Mouse (Mus musculus): ENCODE data around the gene Syne2. TPM values are rescaled to one million over a fixed set of nuclear protein-coding genes. Genes with fewer than 3 reads are reported as not detected.
"Not testable (repeated sequence)": the region's sequence is repeated elsewhere in the genome, so short reads cannot be mapped to it uniquely, and the experiment has no call there.

The Syne2 gene
- polyA plus RNA-seq, 1 experiment from 2014 or later, result 137 TPM

DNA sequence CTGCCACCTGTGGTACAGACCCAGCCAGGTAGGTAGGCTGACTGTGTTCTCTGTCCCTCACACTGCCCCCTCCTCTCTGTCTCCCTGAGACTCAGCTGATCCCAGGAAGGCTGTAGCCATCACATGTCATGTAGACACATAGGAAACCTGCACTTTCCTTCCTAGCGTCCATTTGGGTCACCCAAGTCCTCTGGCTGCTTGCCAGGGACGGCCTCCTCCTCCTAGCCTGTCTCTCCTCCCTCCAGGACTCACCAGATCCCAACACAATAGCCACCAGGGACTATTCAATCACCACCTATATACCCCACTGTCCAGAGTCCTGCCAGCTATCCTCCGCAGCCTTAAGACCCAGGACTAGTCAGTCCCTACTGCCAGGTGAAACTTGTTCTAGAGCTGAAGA is 293.1 kb downstream of the Syne2 start:
- H3K9me3 ChIP-seq (replicated peaks), result no peaks in the 10 kb centered on the region
- H3K4me1 ChIP-seq, result no peaks in the 10 kb centered on the region
- H3K9ac ChIP-seq, result no peak overlapping the region
- no peak overlapping the region for H3K27ac ChIP-seq
- H3K4me3 ChIP-seq, result no peak overlapping the region
- no peaks in the 10 kb centered on the region for H3K27me3 ChIP-seq
- H3K4me2 ChIP-seq, result no peak overlapping the region
- 79% methylated on average over 3 of the region's 3 CpGs for WGBS
- no peak for ATAC-seq
- peaks cover 57% of the 10 kb centered on the region for H3K36me3 ChIP-seq (ENCODE audit: poor library complexity, severe bottlenecking)

- ATAC-seq, result no peak
Measured at GRCm38 (mm10) chr12:76116577-76116976, 298.6 kb downstream of the Syne2 start.

DNA sequence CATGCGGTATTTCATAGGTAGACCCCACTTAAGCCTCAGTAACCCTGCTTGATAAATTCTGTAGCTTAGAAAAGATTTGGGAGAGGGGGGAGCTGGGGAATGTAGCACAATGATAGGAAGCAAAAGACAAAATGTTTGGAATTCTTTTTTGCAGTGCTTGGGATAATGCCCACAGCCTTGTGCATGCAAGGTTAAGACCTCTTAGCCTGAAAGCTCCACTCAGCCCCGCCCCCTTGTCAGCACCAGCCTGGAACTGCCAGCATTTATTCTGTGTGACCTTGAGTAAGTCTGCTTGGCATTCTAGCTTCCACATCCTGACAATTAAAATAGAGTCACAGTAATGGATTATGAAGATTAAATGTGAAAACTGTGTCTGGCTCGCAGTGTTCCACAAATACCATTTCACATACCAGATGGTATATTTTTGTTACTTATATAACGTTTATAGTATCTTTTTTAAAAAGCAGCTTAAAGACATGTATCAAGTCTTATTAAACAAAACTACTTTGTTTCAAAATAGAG is 299.8 kb downstream of the Syne2 start:
- Histone ChIP-seq H3K4me1 (no peaks in the 10 kb centered on the region), H3K9ac (no peak overlapping the region), H3K4me3 (no peak overlapping the region), H3K27ac (no peak overlapping the region), H3K36me3 (ENCODE audit: poor library complexity, severe bottlenecking) (peaks cover under 1% of the 10 kb centered on the region; the same call in 1 of the 2 replicates), H3K4me2 (no peak overlapping the region), H3K9me3 (replicated peaks) (no peaks in the 10 kb centered on the region), H3K27me3 (no peaks in the 10 kb centered on the region)
- WGBS, result 72% methylated on average over 4 of the region's 4 CpGs
- ATAC-seq, result no peak

More at GRCm38 (mm10) chr12:76116577-76116976, 298.6 kb downstream of the Syne2 start:
- Histone ChIP-seq H3K36me3 (ENCODE audit: poor library complexity, severe bottlenecking) (peaks cover 7% of the 10 kb centered on the region), H3K9me3 (replicated peaks) (no peaks in the 10 kb centered on the region), H3K27me3 (no peaks in the 10 kb centered on the region), H3K4me3 (no peak overlapping the region), H3K4me1 (no peaks in the 10 kb centered on the region), H3K27ac (no peak overlapping the region), H3K4me2 (no peak overlapping the region), H3K9ac (no peak overlapping the region)
- WGBS, result 84% methylated on average over 4 of the region's 4 CpGs

DNA sequence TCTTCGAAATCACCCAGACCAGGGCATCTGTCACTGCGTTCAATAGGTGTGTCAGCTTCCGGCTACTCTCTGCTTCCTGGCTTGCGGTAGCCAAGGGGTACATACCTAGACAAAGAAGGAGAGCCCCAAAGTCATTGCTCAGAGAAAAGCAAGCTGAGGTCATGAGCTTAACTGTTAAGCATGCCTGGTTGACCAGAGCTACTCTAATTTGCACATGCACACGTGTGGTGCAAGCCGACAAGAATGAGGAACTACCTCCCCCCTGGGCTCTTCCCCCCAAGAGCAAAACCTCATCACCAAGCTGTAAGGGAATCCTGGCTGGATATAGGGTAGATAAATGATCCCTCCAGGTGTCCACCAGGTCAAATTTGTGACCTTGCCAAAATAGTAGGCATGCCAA is 305.3 kb downstream of the Syne2 start:
- WGBS, result 94% methylated on average over 6 of the region's 6 CpGs
- Histone ChIP-seq H3K4me1 (no peaks in the 10 kb centered on the region), H3K27ac (no peak overlapping the region), H3K4me3 (no peak overlapping the region), H3K27me3 (no peaks in the 10 kb centered on the region), H3K4me2 (no peak overlapping the region), H3K9me3 (replicated peaks) (no peaks in the 10 kb centered on the region), H3K9ac (no peak overlapping the region), H3K36me3 (ENCODE audit: poor library complexity, severe bottlenecking) (no peaks in the 10 kb centered on the region)
- ATAC-seq, result no peak

DNA sequence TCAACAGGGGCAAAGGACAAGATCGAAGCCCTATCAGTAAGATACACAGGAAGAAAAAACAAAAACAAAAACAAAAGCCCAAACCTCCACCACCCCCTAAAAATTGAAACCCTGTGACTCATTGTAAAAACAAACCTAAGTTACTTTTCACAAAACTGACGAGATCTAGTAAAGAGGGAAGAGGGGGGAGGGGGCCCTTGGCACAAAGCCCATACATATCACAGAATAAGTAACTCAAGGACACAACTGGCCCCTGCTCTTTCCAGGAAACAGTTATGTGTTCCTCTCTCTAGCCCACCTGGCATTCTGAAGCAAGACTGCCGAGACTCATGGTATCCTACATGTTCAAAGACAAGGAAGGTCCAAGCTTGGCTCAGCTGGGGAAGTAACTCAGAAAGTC is 310.4 kb downstream of the Syne2 start:
- WGBS, result 73% methylated on average over 3 of the region's 3 CpGs
- Histone ChIP-seq H3K9ac (no peak overlapping the region), H3K27me3 (no peaks in the 10 kb centered on the region), H3K27ac (no peak overlapping the region), H3K4me2 (no peak overlapping the region), H3K36me3 (ENCODE audit: poor library complexity, severe bottlenecking) (no peaks in the 10 kb centered on the region), H3K4me1 (0 out of 2 replicates have a peak, but pooled peaks cover 2% of the 10 kb centered on the region), H3K4me3 (no peak overlapping the region), H3K9me3 (replicated peaks) (no peaks in the 10 kb centered on the region)
- no peak for ATAC-seq

DNA sequence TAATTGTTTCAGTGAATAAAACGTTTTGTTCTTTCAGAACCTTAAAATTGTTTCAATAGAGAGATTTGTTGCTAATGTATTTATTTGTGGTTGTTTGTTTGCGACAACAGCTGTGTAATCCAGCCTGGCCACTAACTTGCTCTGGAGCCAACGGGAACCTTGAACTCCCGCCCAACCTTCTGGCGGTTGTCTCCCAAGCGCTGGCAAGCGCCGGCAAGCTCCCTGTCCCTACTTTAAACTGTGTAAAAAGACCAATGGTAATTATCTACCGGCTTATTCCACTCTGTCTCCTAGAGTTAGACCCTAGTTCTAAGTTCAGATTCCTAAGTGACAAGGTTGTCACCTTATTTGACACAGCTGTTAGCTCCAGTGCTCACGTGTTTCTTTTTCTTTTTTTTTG is 310.9 kb downstream of the Syne2 start:
- 0 out of 2 replicates have a peak, but pooled peaks cover 2% of the 10 kb centered on the region for H3K4me1 ChIP-seq
- no peak overlapping the region for H3K4me3 ChIP-seq
- 88% methylated on average over 10 of the region's 10 CpGs for WGBS
- no peak overlapping the region for H3K4me2 ChIP-seq
- H3K36me3 ChIP-seq (ENCODE audit: poor library complexity, severe bottlenecking), result no peaks in the 10 kb centered on the region
- H3K9me3 ChIP-seq (replicated peaks), result no peaks in the 10 kb centered on the region
- ATAC-seq, result no peak
- H3K27ac ChIP-seq, result no peak overlapping the region
- H3K9ac ChIP-seq, result no peak overlapping the region
- no peaks in the 10 kb centered on the region for H3K27me3 ChIP-seq

GRCm38 (mm10) chr12:76130281-76130680 is 312.3 kb downstream of the Syne2 start:
- 23% methylated on average over 4 of the region's 4 CpGs for WGBS
- no peaks in the 10 kb centered on the region for H3K27me3 ChIP-seq
- H3K36me3 ChIP-seq (ENCODE audit: poor library complexity, severe bottlenecking), result no peaks in the 10 kb centered on the region
- no peak overlapping the region for H3K9ac ChIP-seq
- no peak for ATAC-seq
- H3K9me3 ChIP-seq (replicated peaks), result no peaks in the 10 kb centered on the region
- no peak overlapping the region for H3K27ac ChIP-seq
- peaks cover 6% of the 10 kb centered on the region; the same call in 1 of the 2 replicates for H3K4me1 ChIP-seq
- no peak overlapping the region for H3K4me3 ChIP-seq
- no peak overlapping the region for H3K4me2 ChIP-seq

DNA sequence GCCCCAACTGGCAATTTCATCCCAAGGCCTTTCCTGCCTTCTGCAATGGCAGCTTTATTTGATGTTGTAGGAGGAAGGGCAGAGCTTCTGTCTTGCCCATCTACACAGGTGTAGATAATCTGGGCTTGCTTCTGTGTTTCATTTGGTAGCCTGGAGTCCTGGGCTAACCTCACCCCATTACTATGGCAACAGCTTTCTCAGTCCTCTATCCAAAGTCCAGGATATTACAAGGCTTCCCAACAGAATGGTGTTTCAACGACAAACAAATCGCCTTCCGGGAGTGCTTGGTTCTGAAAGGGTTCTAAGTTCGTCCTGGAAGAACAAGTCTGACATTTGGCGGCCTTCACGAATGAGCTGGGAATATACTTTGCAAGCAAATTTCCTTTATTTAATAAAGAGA is 313.0 kb downstream of the Syne2 start:
- no peak for ATAC-seq
- 86% methylated on average over 6 of the region's 6 CpGs for WGBS
- no peak overlapping the region for H3K27ac ChIP-seq

GRCm38 (mm10) chr12:76132591-76132990 is 314.7 kb downstream of the Syne2 start:
- 85% methylated on average over 4 of the region's 4 CpGs for WGBS
- ATAC-seq, result no peak
- no peaks in the 10 kb centered on the region for H3K27me3 ChIP-seq

More for the DNA sequence above, 313.0 kb downstream of the Syne2 start:
- H3K4me1 ChIP-seq, result peaks cover 9% of the 10 kb centered on the region; the same call in 1 of the 2 replicates
- H3K4me3 ChIP-seq, result no peak overlapping the region
- H3K9ac ChIP-seq, result no peak overlapping the region
- no peaks in the 10 kb centered on the region for H3K27me3 ChIP-seq
- no peaks in the 10 kb centered on the region for H3K9me3 ChIP-seq (replicated peaks)
- H3K36me3 ChIP-seq (ENCODE audit: poor library complexity, severe bottlenecking), result no peaks in the 10 kb centered on the region
- no peak overlapping the region for H3K4me2 ChIP-seq

DNA sequence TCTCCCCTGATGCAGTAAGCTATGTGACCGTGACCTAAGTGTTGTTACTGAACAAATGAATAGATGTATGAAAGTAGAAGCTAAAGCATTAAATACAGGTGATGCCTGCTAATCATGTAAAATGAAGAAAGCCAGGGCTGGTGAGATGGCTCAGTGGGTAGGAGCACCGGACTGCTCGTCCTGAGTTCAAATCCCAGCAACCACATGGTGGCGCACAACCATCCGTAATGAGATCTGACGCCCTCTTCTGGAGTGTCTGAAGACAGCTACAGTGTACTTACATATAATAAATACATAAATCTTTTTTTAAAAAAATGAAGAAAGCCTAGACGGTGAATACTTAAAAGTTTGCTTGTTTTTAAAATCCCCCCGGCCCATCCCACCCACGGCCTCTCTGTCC is 315.1 kb downstream of the Syne2 start:
- not testable (repeated sequence) for H3K9ac ChIP-seq; H3K4me2 ChIP-seq; H3K27ac ChIP-seq; ATAC-seq; H3K27me3 ChIP-seq; H3K4me3 ChIP-seq; H3K36me3 ChIP-seq (ENCODE audit: poor library complexity, severe bottlenecking); H3K9me3 ChIP-seq (replicated peaks)
- WGBS, result 85% methylated on average over 9 of the region's 9 CpGs
- peaks cover 21% of the 10 kb centered on the region; the same call in 1 of the 2 replicates for H3K4me1 ChIP-seq

More at GRCm38 (mm10) chr12:76132591-76132990, 314.7 kb downstream of the Syne2 start:
- Histone ChIP-seq H3K9me3 (replicated peaks) (no peaks in the 10 kb centered on the region), H3K9ac (no peak overlapping the region), H3K4me2 (no peak overlapping the region), H3K27ac (no peak overlapping the region), H3K4me1 (peaks cover 21% of the 10 kb centered on the region; the same call in 1 of the 2 replicates), H3K36me3 (ENCODE audit: poor library complexity, severe bottlenecking) (no peaks in the 10 kb centered on the region), H3K4me3 (no peak overlapping the region)

GRCm38 (mm10) chr12:76136701-76137100 is 318.8 kb downstream of the Syne2 start:
- Histone ChIP-seq H3K36me3 (ENCODE audit: poor library complexity, severe bottlenecking) (no peaks in the 10 kb centered on the region), H3K9ac (no peak overlapping the region), H3K4me1 (peaks cover 19% of the 10 kb centered on the region; the same call in 1 of the 2 replicates), H3K4me2 (peak overlapping the region; percentile 23; the same call in 1 of the 2 replicates), H3K9me3 (replicated peaks) (no peaks in the 10 kb centered on the region), H3K27ac (no peak overlapping the region), H3K4me3 (no peak overlapping the region), H3K27me3 (no peaks in the 10 kb centered on the region)
- WGBS, result 23% methylated on average over 6 of the region's 6 CpGs
- peak; percentile 36; the same call in 1 of the 2 replicates for ATAC-seq

DNA sequence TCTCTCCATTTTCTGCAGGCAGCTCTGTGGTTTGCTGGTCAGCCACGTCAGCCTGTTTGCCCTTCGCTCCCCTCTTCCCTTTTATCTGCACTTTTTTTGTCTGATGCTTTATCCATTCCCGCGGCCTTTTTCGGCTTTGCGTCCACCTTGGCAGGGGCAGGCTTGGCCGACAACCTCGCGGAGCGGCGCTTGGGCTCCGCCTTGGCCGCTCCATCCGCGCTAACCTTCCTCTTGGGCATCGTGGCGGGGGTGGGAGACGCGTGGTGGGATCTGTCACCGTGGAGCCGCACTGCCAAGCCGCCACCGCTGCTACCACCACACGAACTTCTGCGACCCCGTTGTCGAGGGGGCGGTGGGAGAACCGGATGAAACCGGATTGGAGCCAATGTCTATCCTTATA is 334.5 kb downstream of the Syne2 start:
- H3K9ac ChIP-seq, result peak overlapping the region; percentile 58
- H3K27me3 ChIP-seq; ATAC-seq; H3K4me1 ChIP-seq; H3K36me3 ChIP-seq (ENCODE audit: poor library complexity, severe bottlenecking); H3K27ac ChIP-seq; H3K9me3 ChIP-seq (replicated peaks): not testable (repeated sequence)
- 8% methylated on average over 30 of the region's 30 CpGs for WGBS
- peak overlapping the region; percentile 35 for H3K4me3 ChIP-seq
- peak overlapping the region; percentile 62 for H3K4me2 ChIP-seq

Data from forebrain, embryonic 13.5 days (tissue).